Mouse (Mus musculus) lung, embryonic 15.5 days (tissue): Measurements from ENCODE around the gene Gm4792. TPM values are rescaled to one million over a fixed set of nuclear protein-coding genes. Genes with fewer than 3 reads are reported as not detected.

ENCODE experiments used
- ATAC-seq: fragments of 200-750 bp; cut with Nextera tagmentation; 2 replicates; pipeline ENCODE4 v1.8.0; 2017; ENCODE audit warnings: moderate number of reproducible peaks, borderline replicate concordance; ENCODE audit not compliant: low FRiP score, low TSS enrichment; ENCODE audit errors: extremely low read depth
- H3K27ac ChIP-seq: fragments of 300-500 bp; sonication (generic); 2 replicates; pipeline ENCODE4 v1.5.1; 2015; ENCODE audit warnings: moderate library complexity, mild to moderate bottlenecking, inconsistent platforms
- H3K27me3 ChIP-seq: fragments of 300-500 bp; sonication (generic); 2 replicates; pipeline ENCODE4 v1.6.1; 2015; ENCODE audit warnings: inconsistent platforms
- H3K36me3 ChIP-seq: fragments of 300-500 bp; sonication (generic); 2 replicates; pipeline ENCODE4 v1.6.1; 2015; ENCODE audit warnings: inconsistent platforms
- H3K4me1 ChIP-seq: fragments of 300-500 bp; sonication (generic); 2 replicates; pipeline ENCODE4 v1.6.1; 2015; ENCODE audit warnings: inconsistent platforms
- H3K4me2 ChIP-seq: fragments of 300-500 bp; sonication (generic); 2 replicates; pipeline ENCODE4 v1.6.1; 2015; ENCODE audit warnings: inconsistent platforms, mild to moderate bottlenecking, moderate library complexity
- H3K4me3 ChIP-seq: fragments of 300-500 bp; sonication (generic); 2 replicates; pipeline ENCODE4 v1.5.1; 2015; ENCODE audit warnings: mild to moderate bottlenecking, inconsistent platforms
- H3K9ac ChIP-seq: fragments of 300-500 bp; sonication (generic); 2 replicates; pipeline ENCODE4 v1.6.1; 2015; ENCODE audit warnings: inconsistent platforms
- H3K9me3 ChIP-seq: fragments of 300-500 bp; sonication (generic); 2 replicates; pipeline ENCODE4 v1.6.1; 2016; ENCODE audit warnings: inconsistent platforms
- WGBS: fragments of 180-500 bp; shearing (Covaris S2); methylation state at CpG from one replicate; pipeline ENCODE4 v1.1.7; 2015; 5-methylcytosine and 5-hydroxymethylcytosine counted together
- polyA plus RNA-seq: library from polyadenylated mRNA; unstranded; fragments of >200 nt; fragmentation: Nextera tagmentation; extraction: Ambion mirVana; gene quantifications from 2 replicates; pipeline ENCODE4 v1.2.1, GENCODE M21; 2015

The Gm4792 gene
- polyA plus RNA-seq, 1 experiment from 2014 or later: not detected

DNA sequence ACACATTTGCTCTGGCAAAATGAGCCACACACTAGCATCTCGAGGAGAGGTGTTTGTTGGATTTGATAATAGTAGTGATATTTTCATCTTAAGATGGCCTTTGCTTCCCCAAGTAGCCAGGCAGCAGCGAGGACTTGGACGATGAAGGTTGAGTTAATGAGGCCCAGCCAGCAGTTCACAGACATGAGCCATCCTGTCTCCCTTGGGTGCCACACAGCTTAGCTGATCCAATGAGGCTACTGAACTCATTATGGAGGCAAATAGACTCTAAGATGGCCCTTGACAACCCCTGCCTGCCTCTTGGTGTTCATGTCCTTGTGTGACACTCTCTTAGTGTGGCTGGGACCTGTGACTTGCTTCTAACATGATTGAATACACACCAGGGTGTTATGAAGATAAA is 43.7 kb downstream of the Gm4792 start:
- Histone ChIP-seq H3K27ac (no peak overlapping the region), H3K27me3 (no peaks in the 10 kb centered on the region), H3K4me2 (no peak overlapping the region), H3K4me1 (peaks cover 3% of the 10 kb centered on the region; the same call in 1 of the 2 replicates), H3K36me3 (no peaks in the 10 kb centered on the region), H3K9ac (no peak overlapping the region), H3K4me3 (no peak overlapping the region), H3K9me3 (no peaks in the 10 kb centered on the region)
- WGBS: 39% methylated on average over 3 of the region's 3 CpGs
- no peak for ATAC-seq

DNA sequence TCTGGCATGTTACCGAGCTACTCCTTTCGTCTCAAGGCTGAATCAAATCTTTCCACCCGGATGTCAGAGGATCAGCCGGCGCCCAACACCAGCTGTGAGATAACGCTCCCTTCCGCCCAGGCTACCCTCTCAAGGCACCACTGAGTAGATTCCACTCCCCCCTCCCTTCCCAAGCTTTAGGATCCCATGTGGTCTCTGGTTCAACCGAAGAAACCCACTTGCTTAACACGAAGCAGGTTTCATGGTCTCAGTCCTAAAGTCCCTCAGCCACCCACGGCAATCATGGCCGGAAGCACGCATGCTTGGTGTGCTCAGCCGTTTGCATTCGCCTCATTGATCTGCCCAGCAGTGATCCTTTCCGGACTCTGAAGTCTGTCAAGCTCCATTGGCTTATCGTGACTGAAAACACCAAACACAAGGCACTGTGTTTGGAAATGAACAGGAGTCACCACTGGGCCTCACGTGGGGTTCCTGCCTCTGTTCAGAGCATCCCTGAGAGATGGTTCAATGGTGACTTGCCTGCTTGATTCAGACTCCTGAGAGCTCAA is 45.2 kb downstream of the Gm4792 start:
- no peaks in the 10 kb centered on the region for H3K36me3 ChIP-seq
- 49% methylated on average over 17 of the region's 17 CpGs for WGBS
- H3K4me2 ChIP-seq: no peak overlapping the region
- ATAC-seq: no peak
- H3K4me3 ChIP-seq: no peak overlapping the region
- H3K9me3 ChIP-seq: no peaks in the 10 kb centered on the region
- H3K27ac ChIP-seq: no peak overlapping the region
- H3K4me1 ChIP-seq: peaks cover 7% of the 10 kb centered on the region; the same call in 1 of the 2 replicates
- no peak overlapping the region for H3K9ac ChIP-seq
- H3K27me3 ChIP-seq: no peaks in the 10 kb centered on the region

DNA sequence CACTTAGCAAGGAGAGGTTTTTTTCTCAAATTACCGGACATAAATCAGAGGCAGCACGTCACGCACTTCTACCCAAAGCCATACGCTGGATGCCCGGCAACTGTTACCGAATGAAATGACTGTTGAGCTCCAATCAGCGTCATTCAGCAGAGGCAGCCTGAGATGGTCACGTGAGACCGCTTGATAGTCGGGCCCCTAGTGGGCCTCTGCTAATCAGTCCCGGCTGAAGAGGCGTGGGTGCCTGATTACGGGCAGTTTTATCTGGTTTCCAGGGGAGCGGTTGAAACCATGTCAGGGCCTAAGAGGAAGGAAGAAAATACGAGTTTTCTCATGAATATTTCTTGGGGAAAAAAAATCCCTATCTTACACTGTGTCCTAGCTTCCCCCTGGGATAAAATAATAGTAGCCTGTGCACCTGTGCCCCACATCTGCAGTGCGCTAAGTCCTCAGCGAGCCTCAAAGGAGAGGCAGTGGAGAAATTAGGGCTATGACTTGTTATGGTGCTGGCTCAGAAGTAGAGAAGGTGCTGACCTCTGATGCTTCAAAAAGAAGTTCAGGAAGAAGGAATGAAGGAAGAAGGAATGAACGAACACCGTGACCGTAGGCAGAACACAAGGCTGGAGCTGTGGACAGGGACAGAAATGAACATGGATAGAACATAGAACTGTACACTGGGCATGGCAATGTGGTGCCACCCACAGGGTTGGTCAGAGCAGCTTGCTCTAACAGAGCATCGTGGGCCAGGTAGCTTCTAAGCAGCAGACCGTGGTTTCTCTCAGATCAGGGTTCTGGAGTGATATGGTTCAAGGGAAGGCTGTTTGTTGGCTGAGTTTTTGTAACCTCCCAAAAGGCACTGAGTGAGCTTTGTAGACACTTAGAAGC is 48.7 kb downstream of the Gm4792 start:
- Histone ChIP-seq H3K27me3 (no peaks in the 10 kb centered on the region), H3K9me3 (no peaks in the 10 kb centered on the region), H3K4me2 (peak overlapping the region; percentile 31), H3K36me3 (no peaks in the 10 kb centered on the region), H3K4me1 (peaks cover 7% of the 10 kb centered on the region; the same call in 1 of the 2 replicates), H3K27ac (no peak overlapping the region), H3K9ac (no peak overlapping the region), H3K4me3 (no peak overlapping the region)
- 30% methylated on average over 22 of the region's 22 CpGs for WGBS
- peak; percentile 46; the same call in 1 of the 2 replicates for ATAC-seq

DNA sequence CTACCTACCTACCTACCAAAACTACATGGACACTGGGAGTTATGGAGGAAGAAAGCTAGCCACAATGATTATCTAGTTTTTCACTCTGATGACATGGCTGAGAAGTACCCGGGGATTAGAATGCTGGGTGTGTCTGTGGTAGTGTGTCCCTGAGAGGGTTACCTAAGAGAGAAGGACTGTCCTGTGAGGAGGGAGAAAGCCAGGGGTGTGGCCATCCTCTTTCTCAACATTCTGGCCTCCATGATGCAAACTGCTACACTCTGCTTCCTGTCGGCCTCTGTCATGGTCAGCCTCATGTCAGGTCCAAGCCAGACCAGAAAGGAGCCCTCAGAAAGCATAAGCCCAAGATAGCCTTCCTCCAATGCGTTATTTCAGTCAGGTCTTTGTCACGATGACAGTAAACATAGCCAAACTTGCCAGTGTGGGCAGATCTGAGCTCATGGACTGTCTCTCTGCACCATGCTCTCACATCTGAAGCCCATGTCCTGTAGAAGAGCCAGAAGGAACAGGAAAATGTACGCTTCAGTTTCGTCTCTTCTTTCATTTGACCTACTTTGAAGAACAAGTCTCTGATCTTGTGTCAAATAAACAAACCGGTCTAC is 50.7 kb downstream of the Gm4792 start:
- no peaks in the 10 kb centered on the region for H3K36me3 ChIP-seq
- WGBS: 63% methylated on average over 7 of the region's 7 CpGs
- no peaks in the 10 kb centered on the region for H3K9me3 ChIP-seq
- no peak overlapping the region for H3K4me2 ChIP-seq
- no peak overlapping the region for H3K27ac ChIP-seq
- no peak overlapping the region for H3K9ac ChIP-seq
- H3K4me3 ChIP-seq: no peak overlapping the region
- no peak for ATAC-seq
- H3K27me3 ChIP-seq: no peaks in the 10 kb centered on the region
- peaks cover 7% of the 10 kb centered on the region; the same call in 1 of the 2 replicates for H3K4me1 ChIP-seq

Other genes starting within 250 kb of the Gm4792 start
- 7.7 and 8.8 TPM in 2 replicates for gene Nr2c1, start 150.7 kb downstream of the Gm4792 start, polyA plus RNA-seq
- gene Ndufa12, start 100.0 kb downstream of the Gm4792 start, polyA plus RNA-seq: 294 and 339 TPM in 2 replicates
- 5.1 and 7.3 TPM in 2 replicates for gene Tmcc3, start 13.2 kb upstream of the Gm4792 start, polyA plus RNA-seq